26 mouse cellular contexts compared by ENCODE assay signal in genomic region chr14:51482971-51483381, GRCm38 (mm10). TPM values are rescaled to one million over a fixed set of nuclear protein-coding genes. Genes with fewer than 3 reads are reported as not detected.
DNase-seq lines count a peak whose midpoint lies in the region; TF ChIP-seq lines count a peak whose summit lies in the region.
"Not testable (repeated sequence)": the region's sequence is repeated elsewhere in the genome, so short reads cannot be mapped to it uniquely, and the experiment has no call there.
"Had no signal": no experiment of that assay in that cellular context is flagged by ENCODE, and none has a peak within 500 bp of the region (broad histone marks: within the 10 kb centered on the region; RNA-seq: fewer than 3 reads in every experiment).

No protein-coding gene starts in this region.

- H3K27ac ChIP-seq in CH12.LX (ENCODE audit: insufficient read depth, low read depth) = peak overlapping the region; percentile 90
- not testable (repeated sequence) for H3K27ac ChIP-seq in small intestine, adult 2 months (ENCODE audit: insufficient read depth, low read depth, low read length)

- dilution Hi-C loops in CH12.LX (cut with MboI; ENCODE audit: extremely low pct_ligation_motif_present, extremely low pct_unique_long_range_greater_than_20kb, low sequenced_read_pairs) = not testable (repeated sequence)

- H3K4me2 ChIP-seq in CH12.LX (ENCODE audit: insufficient read depth, low read depth, poor library complexity, severe bottlenecking) = not testable (repeated sequence)

- not testable (repeated sequence) for H3K4me1 ChIP-seq in CH12.LX (ENCODE audit: control insufficient read depth in 1 of 2, insufficient read depth in 2 of 2); small intestine, adult 2 months (ENCODE audit: control insufficient read depth, insufficient read depth, insufficient read length, low read length)

- peak in 1 of 2 experiments; percentile 51; a peak in 2 of 4 replicates for TF ChIP-seq CTCF in CH12.LX (conservative IDR thresholded peaks at IDR 0.05 in 1 of 2, IDR thresholded peaks at IDR 0.05 in 1 of 2; ENCODE audit: low read depth in 2 of 2, low read length in 2 of 2)
- not testable (repeated sequence) for TF ChIP-seq CTCF in small intestine, adult 2 months (IDR thresholded peaks at IDR 0.05; ENCODE audit: extremely low read depth, insufficient read length, insufficient replicate concordance, low read depth, low read length)

- H3K79me2 ChIP-seq in CH12.LX (replicated peaks; ENCODE audit: control insufficient read depth, extremely low read depth, insufficient read depth, poor library complexity, severe bottlenecking) = peaks cover 25% of the 10 kb centered on the region; the same call in 1 of the 2 replicates

- in situ Hi-C loops in CH12.LX (cut with MboI; ENCODE audit: low pct_ligation_motif_present, low pct_unique_long_range_greater_than_20kb, low sequenced_read_pairs) = not testable (repeated sequence)

- WGBS in small intestine, adult 2 months = 79% methylated on average over 10 of the region's 10 CpGs

- DNase-seq in A20 (ENCODE audit: low read depth, low spot score) (peak; percentile 79), CH12.LX (ENCODE audit: extremely low read depth) (peak; percentile 91)
- DNase-seq in T-cell, adult 2 months (ENCODE audit: low spot score) = peak; percentile 8
- DNase-seq in adrenal gland, adult 2 months = peak; percentile 61
- DNase-seq in adrenal gland, postnatal 25 days = peak; percentile 8
- peak; percentile 54 for DNase-seq in induced T-regulatory cell, adult 2 months (ENCODE audit: low read depth)

- H3K4me3 ChIP-seq in CH12.LX (replicated peaks in 1 of 3; ENCODE audit: low read depth in 2 of 3, low read length in 2 of 3, poor library complexity in 1 of 3) = peak overlapping the region; percentile 51 to 90 (median 63)
- H3K4me3 ChIP-seq in small intestine, adult 2 months (ENCODE audit: low read depth, low read length) = peak overlapping the region; percentile 24; the same call in 1 of the 2 replicates

- peak overlapping the region; percentile 92 for H3K9ac ChIP-seq in CH12.LX (ENCODE audit: insufficient read depth, low read depth)

- not testable (repeated sequence) for H3K36me3 ChIP-seq in CH12.LX (replicated peaks in 1 of 2; ENCODE audit: control insufficient read depth in 1 of 2, insufficient read depth in 1 of 2, low read length in 1 of 2); small intestine, adult 2 months (ENCODE audit: control insufficient read depth, insufficient read depth, low read length)

- peak; percentile 71 for TF ChIP-seq EP300 in CH12.LX (IDR thresholded peaks at IDR 0.05; ENCODE audit: low read length)

- not testable (repeated sequence) for TF ChIP-seq RAD21 in CH12.LX (IDR thresholded peaks at IDR 0.05; ENCODE audit: low read depth, low read length)

- H3K9me3 ChIP-seq in CH12.LX (replicated peaks; ENCODE audit: low read length) = not testable (repeated sequence)

- H3K27me3 ChIP-seq in CH12.LX (replicated peaks); small intestine, adult 2 months (ENCODE audit: control insufficient read depth, insufficient read depth, low read length): not testable (repeated sequence)

- peak; percentile 74 for TF ChIP-seq POLR2A in CH12.LX (IDR thresholded peaks at IDR 0.05; ENCODE audit: low read depth, low read length)
- not testable (repeated sequence) for TF ChIP-seq POLR2A in small intestine, adult 2 months (IDR thresholded peaks at IDR 0.05; ENCODE audit: low read depth, low read length)

TF ChIP-seq in CH12.LX, 34 proteins besides CTCF, POLR2A, EP300 and RAD21:
- peak; percentile 52; the same call in 1 of the 2 replicates for TF ChIP-seq MEF2A (IDR thresholded peaks at IDR 0.05; ENCODE audit: borderline replicate concordance, low read depth, low read length)
- peak; percentile 57; the same call in 1 of the 2 replicates for TF ChIP-seq MYC (IDR thresholded peaks at IDR 0.05; ENCODE audit: low read depth, low read length)
- peak; percentile 71 for TF ChIP-seq TCF12 (IDR thresholded peaks at IDR 0.05; ENCODE audit: low read depth, low read length)
- TF ChIP-seq MAZ (IDR thresholded peaks at IDR 0.05; ENCODE audit: low read depth, low read length) = 0 out of 2 replicates have a peak, but pooled peaks have one; percentile 60
- 0 out of 2 replicates have a peak, but pooled peaks have one; percentile 72 for TF ChIP-seq SIN3A (IDR thresholded peaks at IDR 0.05; ENCODE audit: low read length)
- peak; percentile 44; the same call in 1 of the 2 replicates for TF ChIP-seq POLR2AphosphoS2 (IDR thresholded peaks at IDR 0.05; ENCODE audit: low read depth, low read length)
- peak; percentile 88; the same call in 1 of the 2 replicates for TF ChIP-seq MXI1 (IDR thresholded peaks at IDR 0.05; ENCODE audit: low read depth, low read length)
- peak; percentile 71; the same call in 1 of the 2 replicates for TF ChIP-seq TBP (conservative IDR thresholded peaks at IDR 0.05; ENCODE audit: low read depth, low read length)
- peak; percentile 88 for TF ChIP-seq IRF4 (IDR thresholded peaks at IDR 0.05; ENCODE audit: low read depth, low read length)
- peak; percentile 50; the same call in 1 of the 2 replicates for TF ChIP-seq JUN (IDR thresholded peaks at IDR 0.05; ENCODE audit: insufficient read depth, low read depth, low read length)
- TF ChIP-seq GABPA (IDR thresholded peaks at IDR 0.05; ENCODE audit: insufficient replicate concordance, low read depth, low read length) = peak; percentile 43; the same call in 1 of the 2 replicates
- 0 out of 2 replicates have a peak, but pooled peaks have one; percentile 19 for TF ChIP-seq SMC3 (IDR thresholded peaks at IDR 0.05; ENCODE audit: low read depth, low read length)
- peak; percentile 65 for TF ChIP-seq BHLHE40 (IDR thresholded peaks at IDR 0.05; ENCODE audit: low read depth, low read length)
- TF ChIP-seq NELFE (IDR thresholded peaks at IDR 0.05; ENCODE audit: low read depth, low read length) = peak; percentile 69; the same call in 1 of the 2 replicates
- TF ChIP-seq JUND (conservative IDR thresholded peaks at IDR 0.05; ENCODE audit: low read depth, low read length) = peak; percentile 63
- TF ChIP-seq ETS1 (conservative IDR thresholded peaks at IDR 0.05; ENCODE audit: low read depth, low read length) = peak; percentile 75
- peak; percentile 72 for TF ChIP-seq MAX (IDR thresholded peaks at IDR 0.05; ENCODE audit: low read length)
- 0 out of 2 replicates have a peak, but pooled peaks have one; percentile 38 for TF ChIP-seq ZNF384 (IDR thresholded peaks at IDR 0.05; ENCODE audit: low read depth, low read length)

RNA-seq across cellular contexts. Expression of gene Vmn2r89, which starts 31.3 kb away (rescaled TPM):
- 0.08 TPM in 1 of 2 replicates, not detected in the other for total RNA-seq in CH12.LX (2012; rRNA removed)
- total RNA-seq in CH12.LX (2014; rRNA removed) = not detected in 2 replicates
- polyA plus RNA-seq in CH12.LX (2012; ENCODE audit: insufficient read length, low read depth) = 0.09 and 0.26 TPM in 2 replicates
- not detected for total RNA-seq in adrenal gland, adult 2 months (2021)
- polyA plus RNA-seq in adrenal gland, adult 2 months (2012; rRNA removed) = not detected in 2 replicates
- total RNA-seq in adrenal gland, postnatal 25 days (2021) = not detected in 2 replicates
- polyA plus RNA-seq in small intestine, adult 2 months (2012; rRNA removed) = not detected in 2 replicates
- total RNA-seq: adrenal gland, adult 18-20 months; common myeloid progenitor, adult 5-6 weeks; ES-E14; gastrocnemius, adult 2 months; gastrocnemius, postnatal 25 days; granulocyte monocyte progenitor cell, adult 5-6 weeks; heart, postnatal 36 days had no signal
- polyA plus RNA-seq: embryonic facial prominence, embryonic 11.5 days; embryonic facial prominence, embryonic 15.5 days; erythroblast, embryonic 14.5 days; forebrain, embryonic 10.5 days; forebrain, embryonic 14.5 days; heart, embryonic 13.5 days; heart, postnatal 0 days; hindbrain, embryonic 11.5 days; hindbrain, embryonic 15.5 days; intestine, postnatal 0 days; kidney, embryonic 16.5 days; Patski had no signal

Comparison
In these comparisons a context has a peak if more than half of its experiments do, and no peak if none do; other contexts are left out.
1. DNase-seq: peak in every context shown above with its lines; median percentile 91 in CH12.LX; 79 in A20; 61 in adrenal gland, adult 2 months; 54 in induced T-regulatory cell, adult 2 months; 8 in T-cell, adult 2 months; 8 in adrenal gland, postnatal 25 days.